Mouse (Mus musculus) liver, embryonic 14.5 days (tissue): Measurements from ENCODE around the gene Runx2.

Source experiments
- CTCF ChIP-seq: IDR thresholded peaks from 2 replicates; pipeline ENCODE4 v1.5.1; 2016; ENCODE audit warnings: antibody characterized with exemption, low read depth, control low read depth
- EP300 ChIP-seq: IDR thresholded peaks from 2 replicates; pipeline ENCODE4 v1.6.1; 2016; ENCODE audit warnings: antibody characterized with exemption, low read depth

GRCm38 (mm10) chr17:44697053-44697452 lies 117.5 kb downstream of the Runx2 start:
- TF ChIP-seq CTCF: no peak
- no peak for TF ChIP-seq EP300
